Mouse (Mus musculus) kidney, embryonic 16.5 days (tissue): Measurements from ENCODE around the gene Gm4141. TPM values are rescaled to one million over a fixed set of nuclear protein-coding genes. Genes with fewer than 3 reads are reported as not detected.
"Not testable (repeated sequence)": the region's sequence is repeated elsewhere in the genome, so short reads cannot be mapped to it uniquely, and the experiment has no call there.

Experiments used
- ATAC-seq: fragments of 200-750 bp; cut with Nextera tagmentation; 2 replicates; pipeline ENCODE4 v1.8.0; 2017; ENCODE audit warnings: moderate TSS enrichment; ENCODE audit not compliant: low FRiP score, low TSS enrichment
- H3K27ac ChIP-seq: fragments of 300-500 bp; sonication (generic); 2 replicates; pipeline ENCODE4 v1.5.1; 2014; ENCODE audit warnings: low read length
- H3K27me3 ChIP-seq: fragments of 300-500 bp; sonication (generic); 2 replicates; pipeline ENCODE4 v1.6.1; 2014; ENCODE audit warnings: low read length, control low read depth, mixed read lengths; ENCODE audit not compliant: insufficient read depth
- H3K36me3 ChIP-seq: fragments of 300-500 bp; sonication (generic); 2 replicates; pipeline ENCODE4 v1.6.1; 2014; ENCODE audit warnings: low read length, control low read depth, mixed read lengths; ENCODE audit not compliant: insufficient read depth
- H3K4me1 ChIP-seq: fragments of 300-500 bp; sonication (generic); 2 replicates; pipeline ENCODE4 v1.6.1; 2014; ENCODE audit warnings: low read length, control low read depth, mixed read lengths; ENCODE audit not compliant: insufficient read depth
- H3K4me2 ChIP-seq: fragments of 300-500 bp; sonication (generic); replicated peaks from 2 replicates; pipeline ENCODE4 v1.6.1; 2014; ENCODE audit warnings: low read depth, low read length
- H3K4me3 ChIP-seq: fragments of 300-500 bp; sonication (generic); 2 replicates; pipeline ENCODE4 v1.5.1; 2014; ENCODE audit warnings: mild to moderate bottlenecking, low read length
- H3K9ac ChIP-seq: fragments of 300-500 bp; sonication (generic); replicated peaks from 2 replicates; pipeline ENCODE4 v1.6.1; 2014; ENCODE audit warnings: low read length
- H3K9me3 ChIP-seq: fragments of 300-500 bp; sonication (generic); 2 replicates; pipeline ENCODE4 v1.6.1; 2016; ENCODE audit warnings: low read length, control low read depth
- WGBS: fragments of 180-500 bp; shearing (Covaris S2); extraction: QIAGEN DNeasy Blood & Tissue Kit; methylation state at CpG from one replicate; pipeline ENCODE4 v1.1.7; 2014; 5-methylcytosine and 5-hydroxymethylcytosine counted together
- polyA plus RNA-seq: library from polyadenylated mRNA; unstranded; fragments of >200 nt; fragmentation: Nextera tagmentation; extraction: Ambion mirVana; gene quantifications from 2 replicates; pipeline ENCODE4 v1.2.1, GENCODE M21; 2015

Gm4141 gene
- polyA plus RNA-seq, result not detected in 2 replicates

GRCm38 (mm10) chr7:20576141-20576540 is at the start of gene Gm4141:
TSS of gene Gm4141 (minus strand) at chr7:20576241.
- not testable (repeated sequence) for H3K9ac ChIP-seq, H3K4me1 ChIP-seq, H3K9me3 ChIP-seq, H3K36me3 ChIP-seq, H3K4me2 ChIP-seq, H3K27me3 ChIP-seq, H3K4me3 ChIP-seq, H3K27ac ChIP-seq, ATAC-seq
- WGBS, result no CpG with 5 or more reads among the region's 3 CpGs

GRCm38 (mm10) chr7:20598921-20599320 is 22.9 kb upstream of the Gm4141 start, which contains the start of gene Gm4513:
TSS of gene Gm4513 (minus strand) at chr7:20599021.
- H3K4me2 ChIP-seq, H3K4me1 ChIP-seq, H3K36me3 ChIP-seq, H3K9ac ChIP-seq, H3K27me3 ChIP-seq, H3K4me3 ChIP-seq, H3K27ac ChIP-seq, H3K9me3 ChIP-seq, ATAC-seq: not testable (repeated sequence)
- WGBS, result 84% methylated on average over 3 of the region's 5 CpGs

- ATAC-seq, H3K9me3 ChIP-seq, H3K4me3 ChIP-seq, H3K4me1 ChIP-seq, H3K9ac ChIP-seq, H3K4me2 ChIP-seq, H3K27me3 ChIP-seq, H3K36me3 ChIP-seq, H3K27ac ChIP-seq: not testable (repeated sequence)
- WGBS, result no CpG with 5 or more reads among the region's 1 CpGs
Observed at GRCm38 (mm10) chr7:20545657-20546056, 30.4 kb downstream of the Gm4141 start, which contains the start of gene Gm5726. TSS of gene Gm5726 (minus strand) at chr7:20545757.

GRCm38 (mm10) chr7:20533537-20533936 is 42.5 kb downstream of the Gm4141 start, which contains the start of gene Vmn1r104:
TSS of gene Vmn1r104 (plus strand) at chr7:20533837.
- H3K27me3 ChIP-seq, H3K9me3 ChIP-seq, H3K9ac ChIP-seq, H3K4me3 ChIP-seq, H3K4me2 ChIP-seq, H3K27ac ChIP-seq, H3K4me1 ChIP-seq, H3K36me3 ChIP-seq, ATAC-seq: not testable (repeated sequence)
- no CpG with 5 or more reads among the region's 3 CpGs for WGBS

Other genes with a start within 250 kb of the Gm4141 start
- not detected in 2 replicates for gene Gm4133, start 242.2 kb downstream of the Gm4141 start, polyA plus RNA-seq
- not detected in 2 replicates for gene Gm5728, start 200.8 kb downstream of the Gm4141 start, polyA plus RNA-seq
- not detected in 2 replicates for gene Vmn1r100, start 158.3 kb downstream of the Gm4141 start, polyA plus RNA-seq
- gene Vmn1r101, start 133.6 kb downstream of the Gm4141 start, polyA plus RNA-seq, result not detected in 2 replicates
- not detected in 2 replicates for gene Gm10670, start 101.3 kb downstream of the Gm4141 start, polyA plus RNA-seq
- not detected in 2 replicates for gene Vmn1r103, start 65.7 kb downstream of the Gm4141 start, polyA plus RNA-seq
- not detected in 2 replicates for gene Vmn1r104, start 42.4 kb downstream of the Gm4141 start, polyA plus RNA-seq
- not detected in 2 replicates for gene Gm5726, start 30.5 kb downstream of the Gm4141 start, polyA plus RNA-seq
- gene Gm4513, start 22.8 kb upstream of the Gm4141 start, polyA plus RNA-seq, result not detected in 2 replicates
- gene Vmn1r107, start 92.7 kb upstream of the Gm4141 start, polyA plus RNA-seq, result not detected in 2 replicates
- not detected in 2 replicates for gene Vmn1r111, start 127.0 kb upstream of the Gm4141 start, polyA plus RNA-seq
- gene Gm10668, start 154.4 kb upstream of the Gm4141 start, polyA plus RNA-seq, result not detected in 2 replicates
- not detected in 2 replicates for gene Vmn1r112, start 194.9 kb upstream of the Gm4141 start, polyA plus RNA-seq
- gene Vmn1r113, start 211.0 kb upstream of the Gm4141 start, polyA plus RNA-seq, result not detected in 2 replicates
- not detected in 2 replicates for gene Vmn1r114, start 235.9 kb upstream of the Gm4141 start, polyA plus RNA-seq